Mouse (Mus musculus) G1E-ER4 (cell line): ENCODE results near the gene Ccdc28b. TPM values are rescaled to one million over a fixed set of nuclear protein-coding genes. Genes with fewer than 3 reads are reported as not detected.

Experiments used
- GATA1 ChIP-seq: IDR thresholded peaks from one replicate; pipeline ENCODE4 v1.8.0; 2012; ENCODE audit warnings: low read length, inconsistent platforms
- polyA plus RNA-seq: library from polyadenylated mRNA; stranded (reverse); fragments of >175 nt; gene quantifications from 2 replicates; pipeline ENCODE4 v1.2.3, GENCODE M21; 2012

The Ccdc28b gene
- polyA plus RNA-seq, 1 experiment: 11.2 TPM

GRCm38 (mm10) chr4:129577688-129578087 is 46.1 kb downstream of the Ccdc28b start:
- TF ChIP-seq GATA1: no peak

GRCm38 (mm10) chr4:129576863-129577491 is 46.8 kb downstream of the Ccdc28b start:
- no peak for TF ChIP-seq GATA1

GRCm38 (mm10) chr4:129575171-129575844 is 48.4 kb downstream of the Ccdc28b start:
- no peak for TF ChIP-seq GATA1

- TF ChIP-seq GATA1: no peak
Measured at GRCm38 (mm10) chr4:129573430-129573829, 50.3 kb downstream of the Ccdc28b start, which contains the start of gene Lck. Gene Lck (minus strand): TSS chr4:129573641.

- TF ChIP-seq GATA1: no peak
Measured at GRCm38 (mm10) chr4:129573093-129573370, 50.7 kb downstream of the Ccdc28b start.

- TF ChIP-seq GATA1: no peak
Measured at GRCm38 (mm10) chr4:129572236-129573092, 51.3 kb downstream of the Ccdc28b start.

GRCm38 (mm10) chr4:129571551-129572084 is 52.1 kb downstream of the Ccdc28b start:
- TF ChIP-seq GATA1: no peak

GRCm38 (mm10) chr4:129570028-129570427 is 53.7 kb downstream of the Ccdc28b start:
- TF ChIP-seq GATA1: no peak

Other genes with a start within 250 kb of the Ccdc28b start
- gene Zbtb8a, start 245.8 kb downstream of the Ccdc28b start, polyA plus RNA-seq: 1.4 and 1.6 TPM in 2 replicates
- not detected in 2 replicates for gene Zbtb8b, start 183.1 kb downstream of the Ccdc28b start, polyA plus RNA-seq
- gene Bsdc1, start 162.4 kb downstream of the Ccdc28b start, polyA plus RNA-seq: 33.0 and 35.8 TPM in 2 replicates
- not detected in 2 replicates for gene Tssk3, start 132.9 kb downstream of the Ccdc28b start, polyA plus RNA-seq
- 0.29 and 0.37 TPM in 2 replicates for gene Fam229a, start 132.8 kb downstream of the Ccdc28b start, polyA plus RNA-seq
- 53.1 and 74.7 TPM in 2 replicates for gene Marcksl1, start 110.4 kb downstream of the Ccdc28b start, polyA plus RNA-seq
- 64.1 and 71.1 TPM in 2 replicates for gene Hdac1, start 81.2 kb downstream of the Ccdc28b start, polyA plus RNA-seq
- gene Lck, start 50.3 kb downstream of the Ccdc28b start, polyA plus RNA-seq: 2.6 TPM in 2 replicates
- not detected in 2 replicates for gene Fam167b, start 45.4 kb downstream of the Ccdc28b start, polyA plus RNA-seq
- 154 and 193 TPM in 2 replicates for gene Eif3i, start 23.3 kb downstream of the Ccdc28b start, polyA plus RNA-seq
- 241 and 317 TPM in 2 replicates for gene Tmem234, start 23.3 kb downstream of the Ccdc28b start, polyA plus RNA-seq
- 0.45 TPM in 1 of 2 replicates, not detected in the other for gene Dcdc2b, start 9.7 kb downstream of the Ccdc28b start, polyA plus RNA-seq
- 8.6 and 11.3 TPM in 2 replicates for gene Iqcc, start 4.8 kb downstream of the Ccdc28b start, polyA plus RNA-seq
- gene Txlna, start 17.1 kb upstream of the Ccdc28b start, polyA plus RNA-seq: 78.1 and 89.7 TPM in 2 replicates
- 11.5 and 29.1 TPM in 2 replicates for gene Kpna6, start 48.8 kb upstream of the Ccdc28b start, polyA plus RNA-seq
- gene Tmem39b, start 72.9 kb upstream of the Ccdc28b start, polyA plus RNA-seq: 31.2 and 34.9 TPM in 2 replicates
- 278 and 280 TPM in 2 replicates for gene Khdrbs1, start 118.4 kb upstream of the Ccdc28b start, polyA plus RNA-seq
- gene Ptp4a2, start 187.3 kb upstream of the Ccdc28b start, polyA plus RNA-seq: 36.9 and 40.3 TPM in 2 replicates